Mouse (Mus musculus): ENCODE data around the gene Arrb2.
A peak's percentile ranks its signal among the peaks of the same experiment; 100 is the strongest.
"Not testable (repeated sequence)": the region's sequence is repeated elsewhere in the genome, so short reads cannot be mapped to it uniquely, and the experiment has no call there.

Gene Arrb2

GRCm38 (mm10) chr11:70444667-70445066 is 12.2 kb downstream of the Arrb2 start:
- DNase-seq (ENCODE audit: low spot score in 2 of 2) = no peak

GRCm38 (mm10) chr11:70446756-70447155 is 14.3 kb downstream of the Arrb2 start:
- no peak for DNase-seq (ENCODE audit: low spot score in 2 of 2)

DNA sequence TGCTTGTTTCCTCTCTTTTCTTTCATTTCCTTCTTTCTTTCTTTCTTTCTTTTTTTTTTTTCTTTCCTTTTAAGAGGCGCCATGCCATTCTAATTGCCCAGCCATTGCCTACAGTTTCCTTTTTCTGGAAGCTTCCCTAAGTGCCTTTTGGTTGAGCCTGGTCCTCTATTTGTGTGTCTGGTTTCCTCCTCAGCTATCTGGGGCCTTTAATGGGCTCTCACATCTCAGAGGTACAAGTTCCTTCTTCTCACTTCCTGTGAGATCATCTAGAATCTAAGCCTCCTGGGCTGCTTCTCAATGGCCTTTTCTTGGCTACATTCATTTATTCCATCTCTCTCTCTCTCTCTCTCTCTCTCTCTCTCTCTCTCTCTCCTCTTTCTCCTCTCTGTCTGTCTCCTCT is 14.9 kb downstream of the Arrb2 start:
- DNase-seq (ENCODE audit: low spot score in 2 of 2) = no peak

DNA sequence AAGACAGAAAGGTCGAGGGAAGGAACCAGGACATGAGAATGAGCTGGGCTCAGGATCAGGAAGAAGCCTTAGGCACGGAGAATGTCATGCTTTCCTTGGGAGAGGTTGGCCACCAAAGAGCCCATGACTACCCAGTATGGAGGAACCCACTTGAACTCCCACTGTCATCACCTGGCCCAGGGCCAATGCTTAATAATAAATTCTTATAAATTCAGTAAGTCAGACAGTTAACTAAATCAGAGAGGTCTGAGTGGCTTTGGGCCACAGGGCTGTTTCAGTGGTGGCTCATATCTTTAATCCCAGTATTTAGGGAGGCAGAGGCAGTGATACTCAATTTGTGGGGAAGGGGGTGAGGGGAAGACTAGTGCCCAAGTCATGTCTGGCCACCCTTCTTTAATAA is 18.5 kb downstream of the Arrb2 start:
- no peak for DNase-seq (ENCODE audit: low spot score in 2 of 2)

GRCm38 (mm10) chr11:70451797-70452498 is 19.5 kb downstream of the Arrb2 start, which contains the start of gene Med11:
Gene Med11 (plus strand): TSS chr11:70451919.
- DNase-seq (ENCODE audit: low spot score in 2 of 2) = peak; percentile 90 to 91

DNA sequence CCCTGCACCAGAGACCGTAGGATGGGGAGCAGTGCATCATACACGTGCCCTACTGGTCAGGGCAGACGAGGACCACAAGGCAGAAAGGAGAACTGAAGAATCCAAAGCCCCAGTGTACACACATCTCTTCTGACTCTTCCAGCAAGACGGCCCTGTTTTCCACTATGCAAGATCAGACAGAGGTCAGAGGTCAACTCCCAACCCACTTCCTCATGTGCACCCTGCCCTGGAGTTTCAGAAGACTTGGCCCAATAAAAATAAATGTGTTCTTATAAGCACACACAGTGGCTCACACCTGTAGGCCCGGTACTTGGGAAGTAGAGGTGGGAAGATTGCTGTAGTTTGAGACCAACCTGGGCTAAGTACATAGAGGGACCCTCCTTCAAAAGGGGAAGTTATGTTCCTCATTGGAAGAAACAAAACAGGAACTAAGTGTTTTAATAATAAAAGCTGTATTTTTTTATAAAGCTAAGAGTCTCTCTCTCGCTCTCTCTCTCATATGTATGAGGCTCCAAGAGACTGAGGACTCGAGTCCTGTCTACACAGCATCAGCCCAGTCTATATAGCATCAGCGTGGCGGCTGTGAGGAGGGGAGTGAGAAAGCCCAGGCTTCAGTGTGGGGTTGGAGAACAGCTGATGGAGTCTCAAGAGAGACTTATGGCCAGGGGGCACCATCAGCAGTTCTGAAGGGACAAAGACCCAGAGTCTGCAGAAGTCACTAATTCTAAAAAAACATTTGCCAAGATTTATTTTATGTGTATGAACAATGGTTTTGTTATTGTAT is 21.0 kb downstream of the Arrb2 start:
- DNase-seq (ENCODE audit: low spot score in 2 of 2) = no peak

DNA sequence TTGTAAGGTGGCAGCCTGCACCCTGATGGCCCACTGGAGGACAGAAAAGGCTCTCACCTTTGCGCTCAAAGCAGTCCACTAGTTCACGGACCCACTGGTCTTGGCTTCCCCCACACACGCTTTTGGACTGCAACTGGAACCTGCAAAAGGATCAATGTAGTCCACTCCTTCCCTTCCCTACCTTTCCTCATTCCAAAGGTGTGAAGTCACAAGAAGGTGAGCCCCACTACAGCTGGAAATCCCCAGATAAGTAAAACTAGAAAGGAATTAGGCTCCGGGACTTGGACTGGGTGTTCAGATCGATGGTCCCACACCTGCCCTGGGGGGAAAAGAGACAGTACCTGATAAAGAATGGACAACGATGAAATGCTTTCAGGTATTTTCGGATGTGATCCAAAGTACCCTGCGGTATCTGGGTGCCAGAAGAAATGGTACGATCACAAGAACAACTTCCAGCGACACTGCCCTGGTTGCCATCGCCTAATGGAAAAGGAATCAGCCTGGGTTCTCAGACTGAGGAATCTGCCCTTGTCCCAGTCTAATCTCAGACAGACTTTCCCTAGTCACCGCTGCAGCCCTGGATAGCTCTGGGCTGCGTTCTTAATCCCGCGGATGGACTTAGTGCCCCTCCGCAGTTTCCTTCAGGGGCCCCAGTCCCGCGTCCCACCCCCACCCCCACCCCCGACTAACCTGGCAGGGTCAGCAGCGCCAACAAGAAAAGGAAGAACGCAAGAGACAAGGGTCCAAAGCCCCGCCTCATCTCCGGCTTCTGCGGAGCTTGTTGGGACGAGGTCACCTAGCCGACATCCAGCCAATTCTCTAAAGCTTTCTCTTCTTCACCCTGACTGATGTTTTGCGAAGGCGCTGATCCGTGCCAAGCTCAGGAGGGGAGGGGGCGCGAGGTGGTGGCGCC is 26.5 kb downstream of the Arrb2 start, which contains the start of gene Zmynd15:
Gene Zmynd15, plus strand, starts transcription at position 746 of the 913 bp plus-strand sequence.
- DNase-seq (ENCODE audit: low spot score in 2 of 2) = no peak

DNA sequence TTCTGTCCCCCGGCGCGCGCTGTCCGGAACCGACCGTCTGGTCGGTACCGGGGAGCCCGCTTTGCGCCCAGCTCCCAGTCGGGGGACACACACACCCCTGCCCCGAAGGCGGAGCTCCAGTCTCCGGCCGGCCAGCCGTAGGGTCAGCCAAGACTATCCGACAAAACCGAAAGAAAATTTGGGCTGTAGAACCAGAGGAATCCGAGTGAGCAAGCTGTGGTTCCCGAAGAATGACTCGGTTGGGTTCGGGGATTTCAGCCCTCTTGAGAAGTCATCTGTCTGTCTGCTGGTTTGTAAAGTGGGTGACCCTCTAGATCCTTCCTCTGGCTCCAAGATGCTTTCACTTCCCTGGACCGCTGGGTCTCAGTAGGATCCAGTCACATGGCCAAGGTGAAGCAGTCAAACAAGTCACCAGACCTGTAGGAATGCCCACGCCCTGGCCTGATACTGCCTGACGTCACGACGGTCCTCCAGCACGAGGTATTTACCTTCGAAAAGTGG is 27.2 kb downstream of the Arrb2 start, which contains the start of gene Cxcl16:
Gene Cxcl16, minus strand, starts transcription at position 384 of the 501 bp plus-strand sequence.
- DNase-seq (ENCODE audit: low spot score in 2 of 2) = no peak

DNA sequence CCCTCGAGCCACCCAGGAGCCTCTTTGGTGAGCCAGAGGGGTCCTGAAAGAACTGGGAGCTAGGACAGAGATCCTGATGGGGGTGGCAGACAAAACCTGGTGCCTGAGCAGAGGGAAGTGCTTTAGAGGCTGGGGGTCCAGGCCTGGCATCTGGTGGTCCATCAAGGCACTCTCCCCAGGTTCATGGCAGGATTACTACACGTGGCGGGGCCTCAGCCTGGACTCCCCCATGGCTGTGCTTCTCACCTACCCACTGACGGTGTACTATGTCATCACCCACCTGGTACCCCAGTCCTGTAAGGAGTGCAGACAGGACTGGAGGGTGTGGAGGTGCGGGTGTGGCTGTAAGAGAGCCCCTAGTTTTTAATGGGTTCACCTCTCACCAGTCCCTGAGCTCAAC is 31.5 kb downstream of the Arrb2 start:
- DNase-seq (ENCODE audit: low spot score in 2 of 2) = no peak

GRCm38 (mm10) chr11:70465211-70465610 is 32.8 kb downstream of the Arrb2 start:
- DNase-seq (ENCODE audit: low spot score in 2 of 2) = no peak

- no peak for DNase-seq (ENCODE audit: low spot score in 2 of 2)
These were observed 33.4 kb downstream of the Arrb2 start for GRCm38 (mm10) chr11:70465824-70466223.

GRCm38 (mm10) chr11:70467902-70468619 is 35.6 kb downstream of the Arrb2 start:
- no peak for DNase-seq (ENCODE audit: low spot score in 2 of 2)

DNA sequence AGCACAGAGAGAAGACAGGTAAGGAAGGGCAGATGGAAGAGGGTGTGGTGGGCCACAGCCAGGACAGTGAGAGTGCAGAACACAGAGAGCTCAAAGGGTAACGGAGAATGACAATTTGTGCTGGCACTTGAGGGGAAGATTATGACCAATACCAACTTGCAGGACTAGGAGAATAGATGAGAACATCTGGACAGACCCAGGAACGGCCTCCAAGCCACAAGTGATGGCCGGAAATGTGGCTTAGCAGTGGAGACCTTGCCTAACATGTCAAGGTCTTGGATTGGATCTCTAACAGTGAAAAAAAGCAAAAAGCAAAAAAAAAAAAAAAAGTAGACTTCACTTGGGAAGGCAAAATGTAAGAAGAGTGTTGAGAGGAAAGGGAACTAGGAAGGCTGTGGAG is 37.3 kb downstream of the Arrb2 start:
- DNase-seq (ENCODE audit: low spot score in 2 of 2) = no peak

DNA sequence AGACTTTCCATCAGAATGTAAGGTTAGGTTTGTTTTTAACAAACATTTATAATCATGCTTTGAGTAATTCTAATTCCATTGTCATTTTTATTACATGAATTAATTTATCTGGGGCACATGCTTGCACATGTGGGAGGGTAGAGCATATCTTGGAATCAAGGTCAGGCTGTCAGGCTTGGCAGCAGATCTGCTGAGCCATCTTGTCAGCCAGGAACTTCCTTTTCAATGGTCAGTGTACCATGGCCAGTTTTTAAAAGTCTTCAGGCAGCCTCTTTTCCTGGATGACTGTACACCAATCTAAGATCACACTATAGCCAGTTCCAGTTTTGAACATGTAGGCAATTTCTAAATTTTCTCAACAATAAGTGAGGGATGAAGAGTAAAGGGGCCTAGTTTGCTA is 40.3 kb downstream of the Arrb2 start:
- DNase-seq (ENCODE audit: low spot score in 2 of 2) = no peak

- not testable (repeated sequence) for DNase-seq (ENCODE audit: low spot score in 2 of 2)
These were observed 40.9 kb downstream of the Arrb2 start for GRCm38 (mm10) chr11:70473291-70473690.

- DNase-seq (ENCODE audit: low spot score in 2 of 2) = no peak
These were observed 42.6 kb downstream of the Arrb2 start for GRCm38 (mm10) chr11:70474872-70475534.

DNA sequence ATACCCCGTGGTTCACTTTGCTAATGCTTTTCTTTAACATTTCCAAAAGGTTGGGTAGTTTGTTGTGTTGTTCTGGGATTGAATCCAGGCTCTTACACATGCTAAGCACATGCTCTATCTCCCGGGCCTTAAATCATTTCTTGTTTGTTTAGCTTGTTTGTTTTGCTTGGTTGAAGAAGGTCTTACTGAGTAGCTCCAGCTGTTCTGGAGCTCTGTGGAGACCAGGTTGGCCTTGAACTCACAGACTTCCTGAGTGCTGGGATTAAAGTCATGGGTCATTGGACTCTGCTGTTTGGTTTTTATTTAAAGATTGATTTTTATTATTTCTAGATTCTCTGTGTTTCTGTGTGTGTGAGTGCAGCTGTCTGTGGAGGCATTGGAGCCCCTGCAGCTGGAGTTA is 53.1 kb downstream of the Arrb2 start:
- DNase-seq (ENCODE audit: low spot score in 2 of 2) = no peak

GRCm38 (mm10) chr11:70487816-70488215 is 55.4 kb downstream of the Arrb2 start:
- DNase-seq (ENCODE audit: low spot score in 2 of 2) = no peak

DNA sequence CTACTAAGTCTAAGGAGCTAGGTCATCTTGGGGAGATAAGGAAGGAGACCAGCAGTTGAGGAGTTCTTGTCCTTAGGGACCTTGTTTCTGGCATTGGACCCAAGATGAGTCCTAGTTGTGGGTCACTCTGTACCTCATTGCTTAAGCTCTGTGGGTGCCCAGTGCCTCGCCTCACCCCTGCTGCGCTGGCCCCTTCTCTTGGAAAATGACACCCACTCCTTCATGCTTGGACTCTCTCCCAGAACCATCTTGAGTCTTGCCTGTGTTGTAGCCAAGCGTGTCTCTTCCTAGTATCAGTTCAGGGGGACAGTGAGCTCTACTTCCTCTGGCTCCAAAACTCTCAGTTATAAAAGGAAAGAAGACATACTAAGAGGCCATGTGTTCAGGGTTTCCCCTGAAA is 56.7 kb downstream of the Arrb2 start:
- DNase-seq (ENCODE audit: low spot score in 2 of 2) = no peak

DNA sequence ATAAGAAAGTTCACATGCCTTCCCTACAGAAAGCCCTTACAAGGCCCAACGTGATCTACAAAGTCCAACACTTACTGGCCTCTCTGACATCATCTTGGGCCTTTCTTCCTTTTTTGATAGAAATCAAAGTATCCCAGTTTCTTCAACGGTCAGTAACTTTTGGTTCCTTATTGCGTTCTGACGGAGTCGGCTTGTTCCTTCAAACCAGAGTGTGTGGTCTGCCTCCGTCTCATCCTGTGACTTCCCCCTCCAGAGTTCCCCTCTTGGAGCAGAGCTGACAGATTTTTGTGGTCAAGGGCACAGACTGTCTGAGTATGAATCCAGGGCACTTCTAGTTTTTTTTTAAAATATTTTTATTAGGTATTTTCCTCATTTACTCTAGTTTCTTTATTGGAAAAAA is 57.2 kb downstream of the Arrb2 start:
- no peak for DNase-seq (ENCODE audit: low spot score in 2 of 2)
